Mouse (Mus musculus) erythroid progenitor cell, adult 5-6 weeks (primary cell): ENCODE measurements at regions not wholly inside any gene's neighbourhood (a gene's known extent, or its start where the extent isn't known, plus 50 kb on each side); places are given as distances from the start of the nearest gene placed in this dataset.

Experiments
- ATAC-seq: replicated peaks from 2 replicates; pipeline ENCODE4 v1.8.0; 2016; ENCODE audit warnings: moderate number of reproducible peaks, mild to moderate bottlenecking, moderate TSS enrichment, inconsistent platforms; ENCODE audit not compliant: poor library complexity, low FRiP score, severe bottlenecking

DNA sequence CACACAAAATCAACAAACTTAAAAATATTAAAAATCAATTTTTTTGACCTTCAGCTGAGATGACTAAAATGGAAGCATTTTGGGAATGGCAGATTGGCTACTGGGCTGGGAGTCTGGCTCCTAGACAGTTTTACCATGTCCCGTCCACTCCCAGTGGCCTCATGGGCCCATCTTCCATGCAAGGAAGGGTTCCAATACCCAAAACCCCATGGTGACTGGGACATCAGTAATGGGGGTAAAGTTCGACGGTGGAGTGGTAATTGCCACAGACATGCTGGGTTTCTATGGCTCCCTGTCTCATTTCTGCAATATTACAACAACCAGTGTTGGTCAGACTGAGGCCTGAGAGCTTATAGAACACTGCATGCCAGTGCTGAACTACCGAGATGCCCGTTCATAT lies 82.2 kb downstream of the Il20rb start:
- no peak for ATAC-seq

DNA sequence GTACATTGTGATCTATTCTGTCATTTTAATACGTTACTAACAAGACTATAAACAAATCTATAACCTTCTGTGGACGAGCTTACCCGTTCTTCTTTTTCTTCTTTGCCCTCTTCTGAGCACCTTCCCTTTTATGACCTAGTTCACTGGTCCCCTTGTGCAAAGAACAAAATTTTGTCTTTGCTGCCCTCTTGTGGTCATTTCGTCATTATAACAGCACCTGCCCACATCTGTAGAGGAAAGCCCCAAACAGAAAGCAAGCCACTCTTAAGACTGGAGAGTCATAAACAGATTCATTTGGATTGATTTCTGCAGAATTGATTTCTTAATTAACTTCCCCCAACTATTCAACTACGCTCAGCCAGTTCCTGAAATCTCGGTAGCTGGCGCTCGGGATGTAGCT lies 86.2 kb downstream of the Il20rb start:
- ATAC-seq = 0 out of 2 replicates have a peak, but pooled peaks have one; percentile 42

DNA sequence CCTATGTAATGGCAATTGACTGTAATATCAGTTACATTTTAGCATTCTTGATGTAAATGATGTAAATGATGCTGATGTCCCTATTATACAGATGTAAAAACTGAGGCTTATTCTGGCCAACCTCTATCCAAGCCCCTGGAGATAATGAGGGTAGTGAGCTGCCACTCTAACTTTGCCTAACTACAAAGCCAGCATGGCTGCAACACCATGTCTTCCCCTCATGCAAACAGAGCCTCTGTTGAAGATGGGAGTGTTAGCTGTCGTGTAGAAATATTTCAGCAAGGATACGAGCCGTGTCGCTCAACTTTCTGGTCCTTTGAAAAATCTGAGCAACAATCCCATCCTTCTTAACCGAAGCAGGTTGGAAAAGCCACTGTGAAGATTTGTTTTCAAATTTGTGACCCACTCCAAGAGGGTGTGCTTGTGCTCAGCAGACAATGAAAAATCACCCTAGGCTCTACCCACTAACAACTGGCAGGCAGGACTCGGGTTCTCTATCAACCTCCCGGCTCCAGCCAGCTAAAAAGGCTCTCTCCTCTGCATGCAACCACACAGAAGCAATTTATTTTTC lies 90.2 kb downstream of the Il20rb start:
- ATAC-seq = no peak

DNA sequence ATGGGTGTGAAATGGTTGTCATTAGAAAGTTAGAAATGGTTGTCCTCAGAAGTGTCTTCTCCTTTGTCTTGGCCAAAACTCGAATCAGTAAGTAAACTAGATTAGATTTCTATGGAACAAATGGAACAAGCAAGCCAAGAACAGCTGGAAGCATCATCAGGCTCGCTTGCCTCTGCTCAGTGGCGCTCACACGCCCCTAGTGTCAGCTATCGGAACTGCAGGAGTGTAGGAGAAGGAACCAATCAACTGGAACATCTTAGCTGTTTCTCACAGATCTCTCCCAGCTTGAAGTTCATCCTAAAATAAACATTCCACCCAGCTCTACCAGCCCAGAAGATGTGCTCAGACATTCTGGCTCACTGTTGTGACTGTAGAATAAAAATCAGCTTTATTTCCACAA lies 90.9 kb downstream of the Il20rb start:
- ATAC-seq = 0 out of 2 replicates have a peak, but pooled peaks have one; percentile 71

DNA sequence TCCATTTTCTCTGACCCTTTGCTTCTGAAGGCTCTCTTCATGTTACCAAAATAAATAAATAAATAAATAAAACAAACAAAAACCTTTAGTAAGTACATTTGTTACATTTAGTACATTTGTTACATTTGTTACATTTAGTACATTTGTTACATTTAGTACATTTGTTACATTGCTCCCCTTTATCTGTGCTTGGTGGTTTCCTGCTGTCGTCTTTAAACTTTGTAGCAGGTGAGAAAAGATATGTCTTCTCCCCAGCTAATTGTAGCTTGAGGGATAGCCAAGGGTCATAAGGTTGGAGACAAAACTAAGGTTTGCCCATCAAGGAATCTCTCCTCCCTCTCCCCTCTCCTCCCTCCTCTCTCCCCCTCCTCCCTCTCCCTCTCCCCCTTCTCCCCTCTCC lies 92.0 kb downstream of the Il20rb start:
- ATAC-seq = no peak

DNA sequence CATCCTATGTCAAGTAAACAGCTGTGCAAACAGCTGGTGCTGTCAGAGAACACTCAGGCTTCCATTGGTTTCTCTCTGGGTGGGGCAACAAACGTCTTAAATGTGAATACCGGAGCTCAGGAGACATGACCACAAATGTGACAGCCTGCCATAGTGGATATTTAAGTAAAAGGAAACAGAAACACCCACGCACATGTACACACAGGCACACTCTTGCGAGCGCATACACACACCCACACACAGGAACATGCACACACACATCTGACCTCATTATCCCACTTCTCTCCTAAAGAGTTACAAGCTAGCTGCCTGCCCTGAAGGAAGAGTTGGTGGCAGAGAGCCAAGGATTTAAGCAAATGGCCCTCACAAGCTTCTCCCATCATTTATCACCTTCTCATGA lies 92.4 kb downstream of the Il20rb start:
- ATAC-seq = no peak

DNA sequence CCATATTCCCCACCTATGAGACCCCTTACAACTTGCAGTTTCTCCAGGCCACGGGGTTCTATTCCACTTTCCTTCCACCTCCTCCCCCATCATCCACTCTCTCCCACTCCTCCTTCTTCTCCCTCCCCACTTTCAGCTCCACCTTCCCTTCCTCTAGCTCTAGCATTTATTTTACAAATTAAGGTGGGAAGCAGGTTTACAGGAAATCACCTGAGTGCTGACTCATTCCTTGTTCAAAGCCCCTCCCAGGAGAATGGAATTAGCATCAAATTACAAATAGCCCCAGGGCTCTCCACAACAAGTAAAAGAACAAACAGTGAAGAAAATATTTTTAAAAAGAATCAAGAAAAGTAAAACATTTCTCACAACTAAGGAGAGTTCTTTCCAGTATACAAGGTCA lies 94.3 kb downstream of the Il20rb start:
- ATAC-seq = no peak

DNA sequence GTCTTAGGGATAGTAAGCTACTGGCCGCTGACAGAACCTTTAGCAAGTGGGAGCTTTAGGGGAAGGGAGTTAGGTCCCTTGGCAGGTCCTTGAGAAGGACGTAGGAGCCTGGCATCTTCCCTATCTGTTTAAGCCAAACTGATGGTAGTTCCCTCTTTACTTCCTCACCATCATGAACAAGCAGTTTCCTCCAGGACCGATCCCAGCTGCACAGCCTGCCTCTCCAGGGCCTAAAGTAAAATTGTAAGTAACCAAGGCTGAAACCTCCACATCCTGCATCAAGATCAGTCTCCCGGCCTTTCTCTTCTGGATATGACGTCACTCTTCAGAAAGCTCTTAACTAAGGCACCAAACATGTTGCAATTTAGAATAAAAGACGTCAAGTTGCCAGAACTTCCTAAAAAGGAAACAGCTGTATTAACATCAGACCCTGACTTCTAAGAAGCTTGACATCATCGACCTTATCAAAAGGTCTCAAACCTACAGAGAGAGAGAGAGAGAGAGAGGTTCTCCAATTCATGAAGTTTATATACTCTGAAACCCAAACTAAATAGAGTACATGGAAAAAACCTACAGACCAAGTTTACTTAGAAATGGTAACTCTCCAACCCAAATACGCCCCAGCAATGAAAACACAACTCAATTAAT lies 94.9 kb downstream of the Il20rb start:
- ATAC-seq = no peak

DNA sequence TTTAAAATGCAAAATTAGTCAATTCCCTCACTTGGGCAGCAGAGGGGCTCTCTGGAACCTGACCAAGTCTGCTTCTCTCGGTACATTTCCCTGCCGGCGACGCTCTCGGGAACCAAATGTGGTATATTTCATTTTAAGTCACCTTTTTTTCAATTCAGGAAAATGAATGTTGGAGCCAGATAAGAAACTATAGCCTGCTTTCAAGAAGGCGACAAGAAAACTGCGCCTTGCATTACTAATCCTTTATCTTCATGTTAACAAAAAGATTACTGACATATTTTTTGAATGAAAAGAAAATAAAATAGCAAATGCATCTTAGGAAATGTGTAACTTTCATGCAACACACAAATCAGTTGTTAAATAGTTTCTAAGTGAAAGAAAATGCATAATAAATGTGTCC lies 98.2 kb downstream of the Il20rb start:
- no peak for ATAC-seq

DNA sequence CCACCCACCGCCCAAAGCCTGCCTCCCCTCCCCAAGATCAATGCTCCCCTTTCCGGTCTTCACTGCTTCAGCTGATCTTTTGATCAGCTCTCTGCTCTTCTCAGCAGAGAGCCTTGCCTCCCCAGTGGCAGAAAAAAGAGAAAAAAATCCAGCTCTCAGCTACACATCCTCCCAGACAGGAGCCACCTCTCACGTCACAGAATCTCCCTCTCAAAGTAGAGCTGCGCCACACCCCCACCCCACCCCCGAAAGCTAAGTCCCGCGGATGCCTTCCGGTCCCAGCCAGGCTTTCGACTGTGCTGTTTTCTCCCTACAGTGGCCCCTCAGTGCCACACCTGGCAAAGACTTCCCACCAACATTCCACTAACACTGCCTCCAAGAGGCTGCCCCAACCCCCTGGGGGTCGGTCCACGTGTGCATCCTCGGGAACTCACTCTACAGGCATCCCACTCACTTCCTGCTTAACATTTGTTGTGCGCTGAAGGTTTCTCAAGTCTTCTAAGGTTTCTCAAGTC lies 99.4 kb downstream of the Il20rb start:
- ATAC-seq = no peak

DNA sequence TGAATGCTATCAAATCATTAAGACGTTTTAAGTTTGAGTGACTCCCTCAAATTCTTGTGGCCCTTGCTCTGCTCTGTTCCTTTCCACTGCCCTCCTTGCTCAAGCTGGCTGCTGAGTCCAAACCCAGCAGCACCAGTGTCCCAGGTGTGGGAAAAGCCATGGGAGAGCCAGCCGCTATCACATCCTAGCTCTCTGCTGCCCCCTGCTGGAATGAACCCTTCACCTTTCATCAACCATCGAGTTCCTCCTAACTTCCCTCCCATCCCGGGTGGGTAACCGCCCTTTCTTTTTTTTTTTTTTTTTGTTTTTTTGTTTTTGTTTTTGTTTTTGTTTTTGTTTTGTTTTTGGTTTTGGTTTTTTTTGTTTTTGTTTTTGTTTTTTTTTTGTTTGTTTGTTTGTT lies 104.1 kb downstream of the Il20rb start:
- ATAC-seq = no peak

DNA sequence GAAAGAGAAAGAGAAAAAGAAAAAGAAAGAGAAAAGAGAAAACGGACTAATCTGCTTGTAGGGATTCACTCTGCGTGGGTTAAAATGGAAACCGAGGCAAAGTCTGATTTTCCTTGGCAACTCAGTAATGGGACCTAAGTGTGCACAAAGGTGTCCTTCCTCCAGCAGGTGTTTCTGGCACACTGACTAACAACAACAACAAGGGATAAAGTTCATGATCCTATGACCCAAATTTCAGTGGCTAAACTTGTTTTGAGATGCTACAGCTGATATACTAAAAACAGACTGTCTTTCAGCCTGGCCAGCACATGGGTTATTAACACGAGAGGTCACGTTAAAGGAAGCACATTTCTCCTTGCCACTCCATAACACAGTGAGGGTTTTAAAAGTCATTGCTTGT lies 116.7 kb downstream of the Il20rb start:
- no peak for ATAC-seq

DNA sequence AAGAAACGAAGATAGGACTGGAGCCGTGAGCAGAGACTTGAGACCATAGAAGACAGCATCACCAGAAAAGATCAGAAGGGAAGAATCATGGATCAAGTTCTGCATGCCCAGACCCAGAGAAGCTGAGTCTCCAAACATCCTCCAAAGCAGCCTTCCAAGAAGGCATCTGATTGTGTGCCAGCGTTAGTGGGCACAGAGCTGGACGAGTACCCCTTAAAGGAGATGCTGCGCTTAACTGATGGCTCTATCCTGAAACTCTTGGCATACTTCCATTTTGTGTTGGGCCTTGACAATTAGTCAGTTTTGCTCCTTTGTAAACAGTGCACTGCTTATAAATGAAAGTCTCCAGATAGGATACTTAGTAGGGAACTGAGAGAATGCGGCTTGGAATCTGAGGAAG lies 119.8 kb downstream of the Il20rb start:
- ATAC-seq = no peak

DNA sequence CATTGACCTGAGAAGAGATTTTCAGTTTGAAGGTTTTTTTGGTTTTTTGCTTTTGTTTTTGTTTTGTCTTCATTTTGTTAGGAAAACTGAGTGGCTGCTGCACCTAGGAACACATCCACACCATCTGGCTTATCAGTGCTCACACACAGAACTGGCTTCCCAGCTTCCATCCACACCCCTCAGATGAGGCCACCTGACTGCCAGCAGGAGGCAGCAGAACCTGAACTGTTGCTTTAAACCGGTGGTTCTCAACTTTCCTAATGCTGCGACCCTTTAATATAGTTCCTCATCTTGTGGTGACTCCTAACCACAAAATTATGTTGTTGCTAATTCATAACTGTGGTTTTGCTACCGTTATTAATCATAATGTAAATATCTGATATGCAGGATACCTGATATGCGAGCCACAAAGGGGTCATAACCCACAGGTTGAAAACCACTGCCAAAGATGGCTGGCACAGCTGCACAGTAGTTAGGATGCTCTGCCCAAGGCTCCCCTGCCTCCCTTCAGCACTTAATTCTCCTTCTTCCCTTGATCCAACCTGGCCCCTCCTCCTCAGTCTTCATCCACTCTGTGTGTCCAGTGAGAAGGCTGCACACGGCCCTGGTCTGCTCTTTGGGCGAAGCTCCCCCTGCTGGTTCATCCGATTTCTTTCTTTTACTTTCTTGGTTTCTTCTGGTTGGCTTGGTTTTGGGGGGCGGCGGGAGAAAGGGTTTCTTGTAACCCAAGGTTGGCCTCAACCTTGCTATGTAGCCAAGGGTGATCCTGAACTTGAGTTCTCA lies 126.5 kb downstream of the Il20rb start:
- no peak for ATAC-seq

DNA sequence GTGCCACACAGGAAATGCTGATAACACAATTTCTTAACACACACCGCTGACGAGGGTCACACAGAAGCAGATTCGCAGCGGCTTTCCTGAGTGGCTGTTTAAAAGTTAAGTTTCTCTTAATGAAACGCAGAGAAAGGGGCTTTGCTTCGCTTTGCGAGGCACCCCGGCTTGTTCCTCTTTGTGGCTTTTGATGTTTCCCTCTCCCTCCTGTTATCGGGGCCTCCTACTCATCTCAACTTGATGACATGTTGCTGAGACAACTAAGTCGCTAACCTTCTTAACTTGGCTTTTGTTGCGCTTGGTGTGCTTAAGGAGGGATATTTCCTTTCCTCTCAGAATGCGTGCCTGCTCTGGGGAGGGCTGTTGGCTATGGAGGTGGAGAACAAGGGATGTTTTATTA lies 129.0 kb downstream of the Il20rb start:
- no peak for ATAC-seq

DNA sequence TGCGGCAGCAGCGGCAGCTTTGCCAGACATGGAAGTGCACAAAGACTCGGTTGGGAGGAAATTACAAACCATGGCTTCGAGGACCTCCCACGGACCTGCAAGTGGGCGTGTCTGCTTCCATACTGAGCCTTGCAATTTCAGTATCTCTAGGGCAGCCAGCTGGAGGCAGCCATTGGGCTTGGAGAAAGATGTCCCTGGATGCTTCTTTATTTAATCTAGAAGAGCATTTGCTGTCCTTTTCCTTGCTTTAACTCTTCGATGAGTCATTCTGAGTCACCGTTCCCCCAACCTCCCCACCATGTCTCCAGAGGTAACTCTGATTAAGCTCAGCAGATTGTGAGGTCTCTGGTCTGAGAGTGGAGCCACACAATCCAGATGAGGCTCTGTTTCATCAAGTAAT lies 145.8 kb downstream of the Il20rb start:
- no peak for ATAC-seq

DNA sequence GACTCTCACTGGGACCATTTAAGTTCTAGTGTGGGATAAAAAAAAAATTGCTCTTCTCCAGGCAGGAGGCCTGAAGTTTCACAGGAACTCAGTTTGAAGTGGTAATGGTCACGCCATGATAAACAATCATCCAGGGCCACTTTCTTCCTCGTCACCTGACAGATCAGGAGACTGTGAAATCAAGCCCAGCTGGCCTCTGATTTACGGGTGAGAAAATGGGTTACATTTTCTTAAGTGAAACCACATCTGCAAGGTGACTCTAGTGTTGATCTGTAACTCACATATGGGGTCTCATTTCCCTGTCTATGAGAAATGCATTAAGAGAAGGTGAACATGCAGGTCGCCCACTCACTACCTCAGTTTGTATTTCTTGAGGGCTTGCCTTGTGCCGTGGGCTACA lies 178.8 kb downstream of the Il20rb start:
- no peak for ATAC-seq

DNA sequence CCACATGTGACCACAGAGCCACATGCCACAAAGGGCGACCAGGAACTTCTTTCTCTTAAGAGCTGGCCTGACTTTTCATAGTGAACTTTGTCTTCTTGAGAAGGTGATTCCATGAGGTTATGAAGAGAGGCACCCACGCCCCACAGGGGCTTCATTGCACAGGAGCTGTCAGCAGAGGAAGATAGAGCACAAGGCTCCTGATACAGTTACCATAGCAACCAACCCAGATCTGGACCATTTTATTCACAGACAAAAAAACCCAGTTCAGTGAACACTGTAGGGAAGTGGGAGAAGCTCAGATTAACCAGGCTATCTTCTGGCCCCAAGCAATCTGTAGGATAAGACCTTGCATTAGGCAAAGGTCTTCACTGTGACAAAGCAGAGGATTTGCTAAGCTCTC lies 179.2 kb downstream of the Il20rb start:
- ATAC-seq = no peak

DNA sequence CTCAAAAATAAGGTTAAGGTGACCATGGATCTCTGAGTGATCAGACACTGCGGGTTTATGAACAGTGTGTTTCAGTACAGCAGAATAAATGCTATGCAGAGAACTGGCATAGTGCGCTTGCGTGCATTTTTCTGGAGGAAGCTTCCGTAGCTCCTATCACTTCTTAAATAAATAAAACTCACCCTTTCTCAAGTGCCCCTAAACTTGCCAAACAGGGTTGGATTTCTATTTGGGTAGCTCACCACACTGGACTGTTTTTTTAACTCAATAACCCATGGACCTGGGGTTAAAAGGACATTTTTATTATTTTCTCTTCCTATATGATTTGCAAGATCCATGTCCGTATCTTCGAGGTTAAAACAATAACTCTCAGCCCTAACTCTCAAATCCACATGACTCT lies 182.8 kb downstream of the Il20rb start:
- no peak for ATAC-seq

DNA sequence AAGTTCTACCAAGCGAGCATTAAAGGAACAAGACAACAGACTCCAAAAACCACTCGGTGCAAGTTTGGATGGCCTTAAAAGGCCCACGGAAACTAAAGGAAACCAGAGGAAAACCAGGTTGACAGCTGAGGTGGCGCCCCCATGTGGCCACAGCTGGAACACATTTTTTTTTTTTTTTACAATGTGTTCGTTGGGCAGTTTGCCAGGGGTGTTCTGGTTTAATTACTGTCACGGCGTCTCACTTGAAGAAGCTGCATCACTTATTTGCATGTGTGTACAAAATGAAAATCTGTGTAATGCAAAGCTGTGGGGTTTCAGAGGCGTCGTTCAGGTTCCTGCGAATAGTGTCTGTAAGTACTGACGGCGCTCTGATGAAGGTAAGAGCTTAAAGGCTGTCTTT lies 185.0 kb downstream of the Il20rb start:
- ATAC-seq = no peak

DNA sequence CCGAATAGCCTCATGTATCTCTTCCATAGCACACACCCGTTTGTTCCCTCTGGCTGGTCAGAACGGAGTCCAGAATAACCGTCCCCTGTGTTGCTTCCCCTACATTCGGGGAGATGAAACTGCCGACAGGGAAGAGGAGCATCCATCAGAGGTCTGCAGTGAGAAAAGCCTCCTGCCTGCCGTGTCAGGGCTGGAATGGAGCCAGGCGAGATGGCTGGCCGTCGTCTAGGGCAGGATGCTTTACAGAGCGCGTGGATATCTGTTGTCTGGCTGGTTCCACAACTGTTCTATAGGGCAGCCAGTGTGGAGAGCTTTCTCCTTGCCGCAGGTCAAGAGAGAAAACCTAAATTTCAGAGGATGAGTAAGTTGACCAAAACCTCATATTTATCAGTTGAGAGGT lies 209.2 kb downstream of the Il20rb start:
- ATAC-seq = no peak
